14 mouse cellular contexts compared by ENCODE assay signal in genomic region chr9:61554611-61555010, GRCm38 (mm10).
A peak's percentile ranks its signal among the peaks of the same experiment; 100 is the strongest.
DNase-seq lines count a peak whose midpoint lies in the region; ATAC-seq and TF ChIP-seq lines count a peak whose summit lies in the region.
"Had no signal": no experiment of that assay in that cellular context is flagged by ENCODE, and none has a peak within 500 bp of the region (broad histone marks: within the 10 kb centered on the region; RNA-seq: fewer than 3 reads in every experiment).

No protein-coding gene starts in this region.

- no peak for TF ChIP-seq EP300 in lung, postnatal 0 days (IDR thresholded peaks at IDR 0.05)

- no peak for TF ChIP-seq CTCF in lung, postnatal 0 days (IDR thresholded peaks at IDR 0.05)
- TF ChIP-seq CTCF in lung, adult 2 months (IDR thresholded peaks at IDR 0.05; ENCODE audit: insufficient read depth, low read length) = no peak

- DNase-seq in lung, postnatal 0 days (ENCODE audit: low spot score) = peak; percentile 17
- DNase-seq in lung, adult 2 months = no peak
- DNase-seq in adrenal gland, postnatal 25 days = peak; percentile 47
- peak; percentile 66 to 70 for DNase-seq in heart, adult 9 months (ENCODE audit: low spot score in 2 of 2)
- DNase-seq in telencephalon, adult 2 months (ENCODE audit: low read depth, low spot score) = peak; percentile 44
- DNase-seq in kidney, adult 9 months = no peak
- DNase-seq: cerebellum, postnatal 25 days; liver, embryonic 13.5 days had no signal

- no peak overlapping the region for H3K9ac ChIP-seq in lung, postnatal 0 days (replicated peaks; ENCODE audit: low read depth)
- no peak overlapping the region for H3K9ac ChIP-seq in kidney, embryonic 16.5 days (replicated peaks; ENCODE audit: low read length)
- H3K9ac ChIP-seq: heart, embryonic 15.5 days; kidney, embryonic 15.5 days; liver, embryonic 13.5 days; neural tube, embryonic 13.5 days had no signal

- no peaks in the 10 kb centered on the region for H3K36me3 ChIP-seq in lung, postnatal 0 days (ENCODE audit: insufficient read depth, low read length)
- H3K36me3 ChIP-seq in kidney, embryonic 16.5 days (ENCODE audit: insufficient read depth, low read length) = no peaks in the 10 kb centered on the region
- H3K36me3 ChIP-seq: G1E; heart, embryonic 15.5 days; kidney, embryonic 15.5 days; liver, embryonic 13.5 days; midbrain, embryonic 10.5 days; neural tube, embryonic 13.5 days had no signal

- H3K9me3 ChIP-seq in lung, postnatal 0 days (ENCODE audit: low read length) = no peaks in the 10 kb centered on the region
- H3K9me3 ChIP-seq in kidney, embryonic 16.5 days (ENCODE audit: low read length) = no peaks in the 10 kb centered on the region
- H3K9me3 ChIP-seq: G1E; heart, embryonic 15.5 days; kidney, embryonic 15.5 days; liver, embryonic 13.5 days; midbrain, embryonic 10.5 days; neural tube, embryonic 13.5 days had no signal

- ATAC-seq in lung, postnatal 0 days = peak; percentile 57; the same call in 1 of the 2 replicates
- no peak for ATAC-seq in kidney, embryonic 16.5 days (ENCODE audit: low FRiP score, low TSS enrichment)

- H3K4me1 ChIP-seq in lung, postnatal 0 days (ENCODE audit: insufficient read depth, low read depth, low read length) = no peaks in the 10 kb centered on the region
- H3K4me1 ChIP-seq in lung, adult 2 months (ENCODE audit: control insufficient read depth, insufficient read depth, low read length) = no peaks in the 10 kb centered on the region
- no peaks in the 10 kb centered on the region for H3K4me1 ChIP-seq in kidney, embryonic 16.5 days (ENCODE audit: insufficient read depth, low read length)
- H3K4me1 ChIP-seq: heart, embryonic 15.5 days; kidney, embryonic 15.5 days; liver, embryonic 13.5 days had no signal

- no peak overlapping the region for H3K4me3 ChIP-seq in lung, postnatal 0 days (ENCODE audit: low read depth, low read length)
- no peak overlapping the region for H3K4me3 ChIP-seq in lung, adult 2 months (replicated peaks; ENCODE audit: extremely low read depth, low read depth, low read length)
- no peak overlapping the region for H3K4me3 ChIP-seq in kidney, embryonic 16.5 days (ENCODE audit: low read length)
- H3K4me3 ChIP-seq: heart, embryonic 15.5 days; kidney, embryonic 15.5 days; liver, embryonic 13.5 days; midbrain, embryonic 10.5 days; neural tube, embryonic 13.5 days had no signal

- no peak overlapping the region for H3K27ac ChIP-seq in lung, postnatal 0 days (ENCODE audit: low read length)
- H3K27ac ChIP-seq in kidney, embryonic 16.5 days (ENCODE audit: low read length) = no peak overlapping the region
- H3K27ac ChIP-seq: heart, embryonic 15.5 days; kidney, embryonic 15.5 days; liver, embryonic 13.5 days; midbrain, embryonic 10.5 days; neural tube, embryonic 13.5 days had no signal

- no peak for TF ChIP-seq POLR2A in lung, adult 2 months (IDR thresholded peaks at IDR 0.05; ENCODE audit: borderline replicate concordance, extremely low read depth, low read depth, low read length)

- no peak overlapping the region for H3K4me2 ChIP-seq in lung, postnatal 0 days (replicated peaks; ENCODE audit: low read depth, low read length)
- no peak overlapping the region for H3K4me2 ChIP-seq in kidney, embryonic 16.5 days (replicated peaks; ENCODE audit: low read depth, low read length)
- H3K4me2 ChIP-seq: heart, embryonic 15.5 days; kidney, embryonic 15.5 days; liver, embryonic 13.5 days; neural tube, embryonic 13.5 days had no signal

- WGBS in lung, postnatal 0 days = 68% methylated on average over 7 of the region's 7 CpGs
- WGBS in lung, adult 2 months = 56% methylated on average over 7 of the region's 7 CpGs
- 81% methylated on average over 7 of the region's 7 CpGs for WGBS in kidney, embryonic 16.5 days

- no peaks in the 10 kb centered on the region for H3K27me3 ChIP-seq in lung, postnatal 0 days (replicated peaks; ENCODE audit: insufficient read depth, low read length)
- H3K27me3 ChIP-seq in kidney, embryonic 16.5 days (ENCODE audit: insufficient read depth, low read length) = no peaks in the 10 kb centered on the region
- H3K27me3 ChIP-seq: liver, embryonic 13.5 days had no signal

Comparison
In these comparisons a context has a peak if more than half of its experiments do, and no peak if none do; other contexts are left out.
1. DNase-seq: peak in lung, postnatal 0 days (single experiment), adrenal gland, postnatal 25 days (single experiment), heart, adult 9 months (2 of 2) and telencephalon, adult 2 months (single experiment); none in lung, adult 2 months (single experiment) and kidney, adult 9 months (single experiment).